Mouse (Mus musculus) heart, adult 2 months (tissue): ENCODE measurements around the gene Oaz1. TPM values are rescaled to one million over a fixed set of nuclear protein-coding genes. Genes with fewer than 3 reads are reported as not detected.
A peak's percentile ranks its signal among the peaks of the same experiment; 100 is the strongest.
"Not testable (repeated sequence)": the region's sequence is repeated elsewhere in the genome, so short reads cannot be mapped to it uniquely, and the experiment has no call there.

Experiments used
- DNase-seq, 2 experiments: peaks; one replicate each; pipeline ENCODE4 v3.0.0; 2021
- H3K27ac ChIP-seq: fragments of 200-600 bp; 2 replicates; pipeline ENCODE4 v1.8.1; 2022
- H3K27me3 ChIP-seq: fragments of 200-500 bp; 2 replicates; pipeline ENCODE4 v1.6.1; 2012; ENCODE audit warnings: mild to moderate bottlenecking, low read length, inconsistent platforms, mixed read lengths; ENCODE audit not compliant: control insufficient read depth, insufficient read depth
- H3K36me3 ChIP-seq: fragments of 200-500 bp; 2 replicates; pipeline ENCODE4 v1.6.1; 2012; ENCODE audit warnings: low read length, inconsistent platforms; ENCODE audit not compliant: control insufficient read depth, insufficient read depth
- H3K4me1 ChIP-seq: fragments of 200-500 bp; 2 replicates; pipeline ENCODE4 v1.6.1; 2011; ENCODE audit warnings: low read length; ENCODE audit not compliant: control insufficient read depth, insufficient read depth
- H3K4me3 ChIP-seq: fragments of 200-600 bp; 2 replicates; pipeline ENCODE4 v1.8.1; 2022
- H3K79me2 ChIP-seq: fragments of 200-500 bp; replicated peaks from 2 replicates; pipeline ENCODE4 v1.6.1; 2012; ENCODE audit warnings: mild to moderate bottlenecking, inconsistent platforms, low read length, moderate library complexity, mixed read lengths; ENCODE audit not compliant: control insufficient read depth, insufficient read depth
- H3K9ac ChIP-seq: fragments of 200-500 bp; 2 replicates; pipeline ENCODE4 v1.6.1; 2012; ENCODE audit warnings: low read depth, mild to moderate bottlenecking, control low read depth, inconsistent platforms, low read length, mixed read lengths
- CTCF ChIP-seq: fragments of 200-600 bp; IDR thresholded peaks from 2 replicates; pipeline ENCODE4 v1.8.1; 2022; ENCODE audit warnings: antibody characterized with exemption, mild to moderate bottlenecking, moderate library complexity
- EP300 ChIP-seq: fragments of 200-500 bp; IDR thresholded peaks from 2 replicates; pipeline ENCODE4 v1.6.1; 2011; ENCODE audit warnings: low read depth, low read length, control low read depth; ENCODE audit not compliant: insufficient read depth
- POLR2A ChIP-seq: fragments of 200-500 bp; IDR thresholded peaks from 2 replicates; pipeline ENCODE4 v1.6.1; 2011; ENCODE audit warnings: mild to moderate bottlenecking, low read depth, low read length, control low read depth; ENCODE audit not compliant: insufficient read depth
- WGBS: fragments of 180-500 bp; shearing (Covaris S2); methylation state at CpG from one replicate; pipeline ENCODE4 v1.1.7; 2018; 5-methylcytosine and 5-hydroxymethylcytosine counted together
- intact Hi-C: fragments of 180-260 bp; cut with DNase I; formaldehyde crosslinking; loops from one replicate; pipeline ENCODE4 v1.15.1; 2025
- polyA plus RNA-seq: library from polyadenylated mRNA; depleted of rRNA; stranded (reverse); fragments of >200 nt; gene quantifications from 2 replicates; pipeline ENCODE4 v1.2.3, GENCODE M21; 2012
- total RNA-seq, 2 experiments: library from RNA; stranded (reverse); gene quantifications; 2 replicates each; pipeline ENCODE4 v1.2.3; 2021

The Oaz1 gene
- total and polyA plus RNA-seq, 3 experiments, result 850 to 1,001 (median 914) TPM

- H3K27ac ChIP-seq, result no peak overlapping the region
- H3K36me3 ChIP-seq, result no peaks in the 10 kb centered on the region
- no peak for TF ChIP-seq EP300
- no peak for TF ChIP-seq POLR2A
- TF ChIP-seq CTCF, result no peak
- H3K4me1 ChIP-seq, result peaks cover 4% of the 10 kb centered on the region
- intact Hi-C loops, result loop anchor here (2.0 to 5.0 kb wide), 2 partner anchors 31 to 173 kb away; partner anchors contain the start of genes Lsm7 and Sppl2b
- no peaks in the 10 kb centered on the region for H3K27me3 ChIP-seq
- peaks cover 7% of the 10 kb centered on the region for H3K79me2 ChIP-seq
- 50% methylated on average over 8 of the region's 8 CpGs for WGBS
- no peak overlapping the region for H3K4me3 ChIP-seq
- no peak for DNase-seq
- H3K9ac ChIP-seq, result no peak overlapping the region
Observed at GRCm38 (mm10) chr10:80823847-80824643, 2.4 kb upstream of the Oaz1 start.

- WGBS, result 64% methylated on average over 2 of the region's 2 CpGs
- intact Hi-C loops, result loop anchor here (2.0 to 5.0 kb wide), 2 partner anchors 30 to 172 kb away; partner anchors contain the start of genes Lsm7 and Sppl2b
- TF ChIP-seq CTCF, result no peak
- no peak for TF ChIP-seq EP300
- no peak for TF ChIP-seq POLR2A
- Histone ChIP-seq H3K36me3 (peaks cover 4% of the 10 kb centered on the region; the same call in 1 of the 2 replicates), H3K4me1 (peaks cover 7% of the 10 kb centered on the region), H3K4me3 (no peak overlapping the region), H3K79me2 (peaks cover 7% of the 10 kb centered on the region), H3K27me3 (no peaks in the 10 kb centered on the region), H3K9ac (no peak overlapping the region), H3K27ac (no peak overlapping the region)
- DNase-seq, result no peak
Observed at GRCm38 (mm10) chr10:80824827-80825226, 1.6 kb upstream of the Oaz1 start.

- no peak for TF ChIP-seq CTCF
- TF ChIP-seq EP300, result no peak
- no peak for TF ChIP-seq POLR2A
- Histone ChIP-seq H3K27ac (peak overlapping the region; percentile 99), H3K79me2 (peaks cover 7% of the 10 kb centered on the region), H3K36me3 (peaks cover 7% of the 10 kb centered on the region; the same call in 1 of the 2 replicates), H3K4me1 (peaks cover 12% of the 10 kb centered on the region), H3K9ac (peak overlapping the region; percentile 92), H3K27me3 (no peaks in the 10 kb centered on the region), H3K4me3 (peak overlapping the region; percentile 98)
- 3% methylated on average over 29 of the region's 29 CpGs for WGBS
- intact Hi-C loops, result loop anchor here (2.0 kb wide), 1 partner anchor 28 kb away; the partner anchor contains the start of genes Plekhj1 and Sf3a2
- no peak for DNase-seq
Observed at GRCm38 (mm10) chr10:80827063-80827869, 810 bp downstream of the Oaz1 start.

GRCm38 (mm10) chr10:80827870-80828420 lies 1.5 kb downstream of the Oaz1 start:
- no peak for TF ChIP-seq CTCF
- TF ChIP-seq POLR2A, result no peak
- TF ChIP-seq EP300, result no peak
- H3K27me3 ChIP-seq, result no peaks in the 10 kb centered on the region
- peak overlapping the region; percentile 98 for H3K4me3 ChIP-seq
- H3K4me1 ChIP-seq, result peaks cover 12% of the 10 kb centered on the region
- H3K79me2 ChIP-seq, result peaks cover 7% of the 10 kb centered on the region
- H3K9ac ChIP-seq, result peak overlapping the region; percentile 92
- 46% methylated on average over 10 of the region's 10 CpGs for whole genome bisulfite sequencing
- DNase-seq, result no peak
- intact Hi-C loops, result loop anchor here (2.0 kb wide), 1 partner anchor 29 kb away; the partner anchor contains the start of genes Plekhj1 and Sf3a2
- peaks cover 7% of the 10 kb centered on the region; the same call in 1 of the 2 replicates for H3K36me3 ChIP-seq
- no peak overlapping the region; the same call in 1 of the 2 replicates for H3K27ac ChIP-seq

GRCm38 (mm10) chr10:80828587-80828986 lies 2.1 kb downstream of the Oaz1 start:
- H3K4me3 ChIP-seq, H3K9ac ChIP-seq, H3K79me2 ChIP-seq, H3K27me3 ChIP-seq, H3K27ac ChIP-seq, intact Hi-C loops, H3K36me3 ChIP-seq: not testable (repeated sequence)
- DNase-seq, result peak in 1 of 2 experiments; percentile 21
- H3K4me1 ChIP-seq, result peaks cover 12% of the 10 kb centered on the region
- WGBS, result 56% methylated on average over 9 of the region's 9 CpGs
